Mouse (Mus musculus) gastrocnemius, adult 8-10 months (tissue): ENCODE measurements around the gene Dnah5. TPM values are rescaled to one million over a fixed set of nuclear protein-coding genes. Genes with fewer than 3 reads are reported as not detected.
"Not testable (repeated sequence)": the region's sequence is repeated elsewhere in the genome, so short reads cannot be mapped to it uniquely, and the experiment has no call there.

Experiments used
- DNase-seq, 2 experiments: peaks; one replicate each; pipeline ENCODE4 v3.0.0; 2022; ENCODE audit warnings: low spot score in 2 of 2
- total RNA-seq, 4 experiments: library from RNA; stranded (reverse); gene quantifications; 2 replicates each; pipeline ENCODE4 v1.2.4; 2022

Gene Dnah5
- total RNA-seq, 4 experiments from 2014 or later, result not detected

DNA sequence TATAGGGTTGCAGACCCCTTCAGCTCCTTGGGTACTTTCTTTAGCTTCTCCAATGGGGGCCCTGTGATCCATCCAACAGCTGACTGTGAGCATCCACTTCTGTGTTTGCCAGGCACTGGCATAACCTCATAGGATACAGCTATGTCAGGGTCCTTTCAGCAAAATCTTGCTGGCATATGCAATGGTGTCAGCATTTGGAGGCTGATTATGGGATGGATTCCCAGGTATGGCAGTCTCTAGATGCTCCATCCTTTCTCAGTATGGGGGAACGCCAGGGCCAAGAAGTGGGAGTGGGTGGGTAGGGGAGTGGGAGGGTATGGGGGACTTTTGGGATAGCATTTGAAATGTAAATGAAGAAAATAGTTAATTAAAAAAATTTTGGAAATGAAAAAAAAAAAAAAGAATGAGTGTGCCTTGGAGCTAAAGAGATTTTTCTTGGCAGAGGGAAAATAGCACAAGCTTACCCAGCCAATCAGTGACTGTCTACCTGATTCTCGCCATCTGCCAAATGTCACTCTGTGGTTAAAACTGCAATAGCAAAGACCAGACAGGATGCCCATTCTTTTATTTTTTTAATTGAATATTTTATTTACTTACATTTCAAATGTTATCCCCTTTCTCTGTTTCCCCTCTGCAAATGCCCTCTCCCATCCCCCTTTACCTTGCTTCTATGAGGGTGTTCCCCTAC, 257.7 kb downstream of the Dnah5 start:
- DNase-seq, result not testable (repeated sequence)

- no peak for DNase-seq
Observed at GRCm38 (mm10) chr15:28466591-28467247, 263.2 kb downstream of the Dnah5 start.

DNA sequence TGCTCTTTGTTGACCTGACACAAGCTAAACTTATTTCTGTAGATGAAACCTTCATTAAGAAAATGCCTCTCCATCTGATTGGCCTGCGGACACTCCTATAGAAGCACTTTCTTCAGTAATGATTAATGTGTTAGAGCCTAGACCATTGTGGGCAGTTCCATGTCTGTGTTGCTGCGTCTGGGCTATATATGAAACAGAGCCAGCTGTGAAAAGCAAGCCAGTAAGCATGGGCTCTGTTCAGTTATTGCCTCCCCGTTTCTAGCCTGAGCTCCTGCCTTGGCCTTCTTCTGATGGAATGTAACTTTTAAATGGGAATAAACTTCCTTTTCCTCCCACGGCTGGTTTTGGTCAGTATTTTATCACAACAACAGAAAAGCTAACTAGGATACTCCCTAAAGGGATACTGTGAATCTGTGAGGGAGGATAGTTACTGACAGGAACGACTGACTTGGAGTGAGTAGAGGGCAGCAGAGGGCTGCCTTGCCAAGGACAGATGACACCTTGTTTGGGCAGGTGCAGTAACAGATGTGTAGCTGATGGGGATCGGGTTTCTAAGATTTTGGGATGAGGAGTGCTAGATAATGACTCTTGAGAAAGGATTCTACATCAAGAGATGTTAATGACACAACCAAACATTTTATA, 270.3 kb downstream of the Dnah5 start:
- DNase-seq, result no peak

DNA sequence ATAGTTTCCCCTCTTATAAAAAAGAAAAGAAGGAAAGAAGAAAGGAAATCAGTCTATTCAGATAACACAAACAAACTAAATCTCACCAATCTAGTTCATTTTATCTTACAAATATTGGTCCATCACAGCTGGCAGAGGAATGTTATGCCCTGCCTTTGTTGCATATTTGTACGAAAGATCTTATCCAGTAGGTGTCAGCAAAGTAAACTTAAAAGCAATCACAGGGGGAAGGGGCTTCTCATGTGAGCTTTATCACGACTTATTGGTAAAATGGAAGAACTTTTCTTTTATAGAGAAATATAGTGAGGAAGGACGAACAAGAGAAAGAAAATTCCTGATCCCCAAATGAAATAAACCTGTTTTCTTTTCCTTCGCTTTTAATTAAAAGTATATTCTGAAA, 299.3 kb downstream of the Dnah5 start:
- DNase-seq, result no peak

DNA sequence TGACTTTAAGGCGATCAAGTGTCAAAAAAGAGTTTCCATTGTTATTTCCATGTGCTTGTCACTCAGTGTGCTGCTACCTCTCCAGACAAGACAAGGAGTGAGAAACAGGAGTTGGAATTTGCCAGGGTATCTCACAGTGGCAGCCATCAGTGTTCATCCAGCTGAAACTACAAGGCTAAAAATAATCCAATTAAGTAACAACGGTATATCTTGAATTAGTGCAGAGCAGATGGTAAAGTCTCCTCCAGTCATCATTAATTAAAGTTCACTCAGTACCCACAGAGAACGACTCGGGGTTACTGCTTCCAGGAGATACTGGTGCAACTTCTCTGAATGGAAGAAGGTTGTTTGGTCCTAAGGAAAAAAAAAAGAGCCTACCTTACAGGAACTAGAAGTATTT, 311.6 kb downstream of the Dnah5 start:
- DNase-seq, result no peak

Other genes with a start within 250 kb of the Dnah5 start
- gene Trio, start 177.9 kb upstream of the Dnah5 start, total RNA-seq, result 10 to 100 TPM; 24.6 to 29.0 (median 27.1) TPM